Mouse (Mus musculus): ENCODE data around the gene Ybx3.

Ybx3 gene

DNA sequence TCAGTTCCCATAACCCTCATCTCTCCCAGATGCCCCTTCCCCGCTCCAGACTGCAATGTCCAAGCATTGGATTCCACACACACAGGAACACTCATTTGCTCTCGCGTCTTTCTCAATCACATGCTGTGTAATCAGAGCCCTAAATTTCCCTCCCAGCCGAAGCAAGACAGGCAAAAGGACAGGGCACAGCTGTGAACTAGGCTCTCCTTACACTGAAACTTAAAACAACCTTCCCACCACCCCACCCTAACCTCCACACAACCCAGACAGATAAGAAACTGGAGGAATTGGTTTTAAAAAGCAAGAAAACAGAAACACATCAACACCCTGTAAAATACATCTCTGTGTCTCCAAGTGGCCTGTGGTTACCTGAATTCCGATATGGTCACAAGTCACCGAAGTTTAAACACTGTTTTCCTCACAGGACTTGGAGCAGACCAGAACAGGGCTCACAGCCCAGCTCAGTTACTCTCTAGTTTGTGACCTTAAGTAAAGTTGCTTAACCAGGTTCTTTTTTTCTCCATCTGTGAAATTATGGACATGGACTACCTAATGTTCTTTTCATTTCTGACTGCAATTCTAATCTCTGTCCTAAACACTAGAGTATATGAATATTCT, 4.5 kb downstream of the Ybx3 start:
- DNase-seq (ENCODE audit: low spot score): no peak

DNA sequence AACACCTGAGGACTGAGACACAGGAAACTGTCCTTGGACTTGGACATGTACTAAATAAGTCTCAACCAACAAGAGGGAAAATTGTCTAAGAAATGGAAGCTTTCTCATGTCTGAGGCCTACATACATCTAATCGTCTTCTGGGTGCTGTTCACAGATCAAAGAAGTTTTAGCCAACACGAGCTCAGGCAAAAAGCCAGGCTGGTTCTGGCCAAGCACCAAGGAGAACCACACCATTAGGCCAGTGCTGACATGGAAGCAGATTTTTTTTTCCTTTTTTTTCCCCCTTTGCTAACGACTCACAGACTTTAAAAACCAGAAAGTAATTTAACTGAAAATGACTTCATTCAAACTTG, 5.3 kb downstream of the Ybx3 start:
- DNase-seq (ENCODE audit: low spot score): no peak

DNA sequence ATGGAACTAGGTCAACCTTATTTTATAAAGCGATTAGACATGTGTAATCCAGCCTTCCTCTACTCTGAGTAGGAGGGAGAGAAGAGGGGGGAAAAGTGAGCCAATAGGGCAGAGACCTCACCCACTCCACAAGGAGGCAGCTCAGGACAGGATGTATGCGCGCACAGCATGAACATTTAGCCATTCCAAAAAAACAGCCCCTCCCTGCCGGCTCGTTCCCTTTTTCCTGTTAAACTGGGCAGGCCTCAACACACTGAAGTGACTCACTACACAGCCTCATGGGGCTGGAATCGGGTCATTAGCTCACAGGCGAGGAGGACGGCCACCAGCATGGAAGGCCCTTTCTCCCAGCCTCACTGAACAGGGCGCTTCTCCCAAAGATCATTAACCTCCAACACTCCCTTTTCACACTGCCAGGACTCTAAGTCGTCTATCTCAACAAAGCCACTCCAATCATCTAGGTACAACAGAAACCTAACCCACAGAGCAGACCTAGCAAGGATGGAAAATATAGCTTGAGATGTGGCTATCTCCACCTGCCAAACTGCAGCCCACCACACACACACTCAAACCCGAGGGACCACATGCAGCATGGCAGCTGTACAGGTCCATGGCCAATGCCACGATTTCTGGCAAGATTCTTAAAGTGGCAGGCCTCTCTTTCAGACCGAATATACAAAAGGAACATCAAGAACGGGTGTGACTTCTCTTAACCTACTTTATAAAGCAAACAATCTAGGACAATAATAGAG, 5.9 kb downstream of the Ybx3 start:
- DNase-seq (ENCODE audit: low spot score): no peak

DNA sequence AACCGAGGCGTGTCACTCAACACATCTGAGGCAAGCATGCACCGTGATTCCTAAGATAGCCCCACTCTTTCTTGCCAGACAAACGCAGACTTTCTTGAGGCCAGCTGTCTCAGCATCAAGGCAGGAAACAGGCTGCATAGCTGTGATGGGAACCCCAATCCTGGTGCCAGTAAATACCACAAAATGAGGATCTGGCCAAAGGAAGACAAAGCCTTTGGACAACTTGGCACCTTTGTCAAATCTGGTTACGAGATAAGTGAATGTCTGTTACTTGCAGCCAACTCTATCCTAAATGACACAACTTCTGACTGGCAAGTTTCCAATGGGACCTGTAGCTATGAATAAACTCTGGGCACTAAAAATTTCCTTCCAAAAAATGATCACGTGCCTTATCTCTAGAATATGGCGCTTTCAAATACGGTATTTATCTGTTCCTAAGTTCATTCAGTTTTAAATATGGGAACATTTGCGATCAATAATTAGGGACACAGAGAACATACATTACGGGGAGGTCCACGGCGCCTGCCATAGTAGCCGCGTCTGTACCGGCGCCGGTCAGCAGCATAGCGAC, 9.3 kb downstream of the Ybx3 start:
- no peak for DNase-seq (ENCODE audit: low spot score)

- DNase-seq (ENCODE audit: low spot score): no peak
Observed at GRCm38 (mm10) chr6:131377378-131377777, 10.9 kb downstream of the Ybx3 start.

- DNase-seq (ENCODE audit: low spot score): no peak
Observed at GRCm38 (mm10) chr6:131374594-131375340, 13.5 kb downstream of the Ybx3 start.

DNA sequence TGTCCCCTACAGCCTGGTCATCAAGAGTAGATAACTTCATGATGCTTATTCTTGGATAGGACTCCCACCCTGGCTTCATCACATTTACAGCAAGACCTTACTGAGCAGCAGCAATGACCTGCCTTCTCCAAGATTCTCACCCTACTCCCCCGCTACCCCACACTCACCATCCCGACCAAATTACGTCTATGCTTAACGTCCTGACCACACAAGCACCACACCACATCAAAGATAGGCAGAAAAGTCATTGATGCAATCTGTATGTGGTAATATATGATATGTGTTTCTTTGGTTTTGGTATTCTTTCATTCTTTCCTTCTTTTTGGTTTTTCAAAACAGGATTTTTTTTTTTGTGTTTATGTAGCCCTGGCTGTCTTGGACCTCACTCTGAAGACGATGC, 15.1 kb downstream of the Ybx3 start:
- no peak for DNase-seq (ENCODE audit: low spot score)

- no peak for DNase-seq (ENCODE audit: low spot score)
Observed at GRCm38 (mm10) chr6:131370767-131371166, 17.5 kb downstream of the Ybx3 start.

DNA sequence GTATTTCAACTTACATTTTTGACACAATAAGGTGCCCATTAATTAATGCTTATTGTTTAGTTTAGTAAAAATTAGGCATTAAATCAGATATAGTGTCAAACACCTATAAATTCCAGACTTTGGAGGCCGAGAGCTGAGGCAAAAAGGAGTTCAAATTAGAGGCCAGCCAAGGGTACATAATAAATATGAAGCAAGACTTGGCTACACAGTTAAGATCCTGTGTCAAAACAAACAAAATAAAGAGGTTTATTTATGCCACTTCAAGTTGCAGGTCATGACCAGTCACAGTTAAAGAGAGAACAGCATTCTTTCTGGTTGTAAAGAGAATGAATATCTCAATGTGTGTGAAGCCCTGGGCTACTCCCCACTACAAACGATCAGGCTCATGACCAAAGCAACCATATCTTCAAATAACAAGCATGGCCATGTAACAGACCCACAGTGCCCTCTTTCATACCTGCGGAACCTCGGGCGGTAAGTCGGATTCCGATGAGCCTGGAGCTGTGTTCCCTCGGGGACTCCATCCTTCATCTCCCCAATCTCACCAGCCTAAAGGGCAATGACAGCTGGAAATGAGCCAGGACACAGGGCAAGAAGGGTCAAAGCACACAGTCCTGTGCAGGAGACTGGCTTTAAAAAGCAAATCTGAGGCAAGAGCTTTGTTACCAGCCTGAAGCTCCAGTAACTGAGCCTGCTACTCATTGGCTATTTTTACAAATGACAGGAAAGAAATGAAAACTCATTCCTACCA, 18.2 kb downstream of the Ybx3 start:
- no peak for DNase-seq (ENCODE audit: low spot score)

DNA sequence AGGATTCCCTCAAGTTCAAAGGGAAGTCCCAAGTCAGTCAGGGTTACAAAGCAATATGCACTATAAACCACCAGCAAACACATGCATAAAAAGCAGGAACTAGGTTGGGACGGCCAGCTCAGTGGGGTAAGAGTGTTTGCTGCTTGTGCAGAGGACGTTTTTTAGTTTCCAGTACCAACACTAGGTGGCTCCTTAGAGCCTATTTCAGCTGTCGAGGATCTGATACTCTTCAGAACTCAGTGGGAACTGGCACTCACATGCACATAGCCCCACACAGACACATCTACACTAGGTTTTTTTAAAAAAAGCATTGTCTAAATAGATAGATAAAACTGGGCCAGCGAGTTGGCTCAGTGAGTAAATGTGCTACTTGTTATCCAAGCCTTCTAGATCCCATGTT, 21.2 kb downstream of the Ybx3 start:
- no peak for DNase-seq (ENCODE audit: low spot score)

GRCm38 (mm10) chr6:131364353-131364752, 23.9 kb downstream of the Ybx3 start:
- peak; percentile 71 for DNase-seq (ENCODE audit: low spot score)

DNA sequence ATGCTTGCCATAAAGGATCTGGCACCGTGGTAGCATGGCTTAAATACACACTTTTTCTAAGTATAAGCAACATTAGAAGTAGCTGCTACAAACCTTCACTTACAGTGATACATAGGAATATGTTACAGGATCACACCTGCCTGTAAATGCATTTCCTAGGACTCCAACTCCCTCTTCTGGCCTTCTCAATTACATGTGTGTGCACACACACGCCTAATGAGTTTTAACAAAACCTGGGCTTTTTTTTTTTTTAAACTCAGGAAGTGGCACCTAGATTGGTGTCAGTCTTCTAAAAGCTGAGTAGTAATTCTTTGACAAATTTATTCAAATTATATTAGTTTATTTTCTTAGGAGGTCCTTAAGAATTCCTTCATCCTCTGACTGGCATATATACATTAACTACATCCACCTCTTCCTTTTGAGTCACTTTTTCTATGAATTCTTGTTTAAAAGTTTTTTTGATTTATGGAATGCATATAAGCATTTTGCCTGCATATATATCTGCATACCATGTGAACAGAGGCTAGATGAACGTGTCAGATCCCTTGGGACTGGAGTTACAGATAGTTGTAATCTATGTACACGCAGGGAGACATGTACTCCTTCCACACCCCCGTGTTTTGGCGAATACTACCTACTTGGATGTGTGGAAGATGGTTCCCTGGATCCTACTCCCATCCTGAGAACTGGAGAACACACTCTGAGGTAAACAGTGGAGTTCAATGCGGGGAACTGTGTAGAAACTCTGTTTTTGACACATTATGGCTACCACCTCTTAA, 25.1 kb downstream of the Ybx3 start:
- DNase-seq (ENCODE audit: low spot score): no peak

DNA sequence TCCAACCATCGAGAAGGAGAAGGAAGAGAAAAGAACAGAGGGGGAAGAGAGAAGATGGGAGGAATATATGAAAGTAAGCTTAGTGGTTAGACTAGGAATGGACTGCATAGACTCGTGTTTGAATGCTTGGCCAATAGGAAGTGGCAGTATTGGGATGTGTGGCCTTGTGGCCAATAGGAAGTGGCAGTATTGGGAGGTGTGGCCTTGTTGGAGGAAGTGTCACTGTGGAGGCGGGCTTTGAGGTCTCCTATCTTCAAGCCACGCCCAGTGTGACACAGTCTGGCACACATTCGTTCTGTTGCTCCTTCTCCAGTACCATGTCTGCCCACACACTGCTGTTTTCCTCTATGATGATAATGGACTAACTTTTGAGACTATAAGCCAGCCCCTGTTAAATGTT, 27.6 kb downstream of the Ybx3 start:
- peak; percentile 87 for DNase-seq (ENCODE audit: low spot score)

DNA sequence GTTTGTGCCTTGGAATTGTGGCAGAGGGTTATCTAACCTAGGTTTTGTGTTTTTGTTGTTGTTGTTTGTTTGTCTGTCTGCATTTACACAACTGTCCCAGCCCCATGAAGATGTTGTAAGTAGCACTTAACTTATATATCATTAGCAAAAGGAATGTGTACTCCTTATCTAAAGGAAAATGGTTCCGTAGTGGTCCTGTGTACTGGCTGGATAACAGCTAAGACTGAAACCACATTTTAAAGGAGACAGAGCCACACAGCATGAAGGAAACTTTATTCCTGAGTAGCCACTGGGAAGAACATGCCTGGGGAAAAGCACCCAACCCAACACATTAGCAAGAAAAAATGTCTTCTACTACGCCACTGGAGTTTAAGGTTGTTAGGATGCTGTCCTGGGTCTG, 28.7 kb downstream of the Ybx3 start:
- no peak for DNase-seq (ENCODE audit: low spot score)

DNA sequence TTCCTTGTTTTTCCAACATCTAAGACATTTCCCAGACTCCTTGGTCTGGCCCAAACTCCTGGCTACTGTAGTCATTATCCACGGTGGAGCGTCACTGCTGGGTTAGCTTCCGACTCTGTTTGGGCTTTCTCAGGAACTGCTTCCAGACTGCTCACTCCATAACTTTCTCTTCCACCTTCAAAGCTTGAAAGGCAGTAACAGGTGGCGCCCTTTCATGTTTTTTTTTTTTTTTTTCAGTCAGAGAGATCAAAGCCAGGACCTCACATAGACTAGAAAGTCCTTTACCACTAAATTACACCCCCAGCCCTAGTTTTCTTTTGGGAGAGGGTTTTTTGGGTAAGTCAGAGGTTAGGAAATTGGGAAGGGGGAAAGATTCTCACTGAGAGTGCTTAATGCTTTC, 33.4 kb downstream of the Ybx3 start:
- no peak for DNase-seq (ENCODE audit: low spot score)

DNA sequence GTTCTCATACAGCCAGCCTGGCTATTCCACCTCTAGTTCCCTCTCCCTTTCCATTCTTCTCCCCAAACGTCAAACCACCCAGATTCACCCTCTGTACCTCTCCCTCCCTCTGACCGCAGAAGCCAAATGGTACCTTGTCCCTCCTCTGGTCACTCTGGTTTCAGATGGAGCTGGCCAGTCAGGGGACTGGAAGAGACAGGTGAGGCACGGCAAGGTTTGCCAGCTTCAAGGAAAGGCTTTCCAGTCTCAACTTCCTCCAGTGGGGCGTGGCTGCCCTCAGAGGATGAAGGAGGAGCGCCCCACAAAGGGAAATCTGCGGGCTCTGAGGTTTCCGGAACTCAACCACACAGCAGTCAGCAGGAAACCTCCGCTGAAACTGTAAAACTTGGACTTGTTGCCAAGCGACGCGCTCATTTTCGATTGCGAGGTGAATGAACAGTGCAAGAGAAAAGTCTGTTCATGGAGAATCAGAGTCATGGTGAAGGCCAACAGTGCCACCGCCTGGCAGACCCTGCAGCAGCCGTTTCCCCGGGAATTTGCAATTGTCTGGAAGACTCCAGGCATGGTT, 34.8 kb downstream of the Ybx3 start, which contains the start of gene Styk1:
Gene Styk1 (minus strand): TSS at position 246 of the 568 bp plus-strand sequence.
- DNase-seq (ENCODE audit: low spot score): no peak

DNA sequence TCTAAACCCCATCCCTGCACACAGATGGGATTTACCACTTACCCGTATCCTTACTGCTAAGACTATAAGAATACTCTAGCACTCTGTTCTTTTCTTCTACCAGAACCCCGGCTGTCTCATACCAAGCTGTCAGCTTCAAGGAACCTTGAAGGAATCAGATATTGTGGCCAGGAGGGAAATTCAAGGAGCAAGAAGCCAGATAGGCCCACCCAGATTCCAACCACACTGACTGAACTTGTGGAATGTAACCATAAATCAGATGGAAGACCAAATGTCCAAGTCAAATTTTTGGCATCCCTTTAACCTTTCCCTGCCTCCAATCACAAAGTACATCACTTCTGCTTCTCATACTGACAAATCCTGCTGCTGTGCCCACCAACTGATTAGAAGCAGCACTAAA, 41.2 kb downstream of the Ybx3 start:
- no peak for DNase-seq (ENCODE audit: low spot score)

- no peak for DNase-seq (ENCODE audit: low spot score)
Observed at GRCm38 (mm10) chr6:131344346-131344745, 43.9 kb downstream of the Ybx3 start.

DNA sequence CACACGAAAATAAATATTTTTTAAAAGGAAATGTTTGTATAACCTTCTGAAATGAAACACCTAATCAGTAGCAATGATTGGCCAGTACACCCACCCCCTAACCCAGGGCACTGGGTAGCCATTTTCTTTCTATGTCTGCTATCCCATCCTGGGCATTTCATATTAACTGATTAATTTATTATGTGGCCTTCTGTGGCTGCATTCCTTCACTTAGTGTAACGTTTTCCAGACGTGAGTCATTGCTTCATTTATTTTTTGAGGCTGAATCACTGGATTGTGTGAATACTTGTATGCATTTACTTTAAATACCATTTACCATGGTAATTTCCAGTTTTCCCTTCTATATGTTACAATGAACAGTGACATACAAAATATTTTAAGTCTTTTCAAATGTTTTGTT, 48.2 kb downstream of the Ybx3 start:
- no peak for DNase-seq (ENCODE audit: low spot score)

DNA sequence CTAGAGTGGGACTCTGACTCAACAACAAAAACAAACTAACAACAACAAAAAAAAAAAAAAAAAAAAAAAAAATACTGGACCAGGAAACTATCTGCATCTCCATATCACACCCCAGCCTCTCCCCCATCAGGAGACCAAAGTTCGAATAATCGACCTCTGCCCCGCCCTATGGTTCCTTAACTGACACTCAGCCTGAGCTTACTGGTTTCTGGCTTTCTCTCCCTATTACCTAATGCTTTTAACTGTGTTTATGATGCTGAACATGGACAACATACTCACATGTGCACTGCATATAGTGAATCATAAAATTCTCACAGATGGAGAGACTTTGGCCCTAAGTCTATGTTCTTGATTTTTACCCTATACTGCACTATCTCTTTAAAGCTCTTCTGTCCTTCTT, 49.0 kb downstream of the Ybx3 start:
- no peak for DNase-seq (ENCODE audit: low spot score)

GRCm38 (mm10) chr6:131338787-131339186, 49.5 kb downstream of the Ybx3 start:
- DNase-seq (ENCODE audit: low spot score): no peak

Data from c-Kit-positive CD71-positive TER-119-positive erythroid progenitor cells, embryonic 14.5 days (primary cell).